In the genomic region with DNA sequence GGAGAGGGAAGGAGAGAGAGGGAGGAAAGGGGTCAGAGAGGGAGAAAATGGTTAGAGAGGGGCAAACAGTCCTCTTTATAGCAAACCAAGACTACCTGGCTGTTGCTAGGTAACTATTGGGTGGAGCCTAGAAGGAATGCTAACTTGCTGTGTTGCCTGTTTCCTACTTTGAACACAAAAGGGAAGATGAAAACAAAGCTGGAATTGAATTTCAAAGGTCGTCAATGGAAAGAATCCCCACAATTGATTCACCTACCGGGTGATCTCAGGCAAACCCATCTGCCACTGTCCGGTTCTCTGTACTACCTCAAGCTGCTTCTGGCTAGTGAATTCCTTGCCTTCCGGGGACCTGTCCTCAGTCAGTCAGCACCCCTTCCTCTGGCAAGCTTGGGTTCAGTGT, we compare ENCODE assay signal across 27 mouse cellular contexts. TPM values are rescaled to one million over a fixed set of nuclear protein-coding genes. Genes with fewer than 3 reads are reported as not detected.
"Had no signal": no experiment of that assay in that cellular context is flagged by ENCODE, and none has a peak within 500 bp of the region (broad histone marks: within the 10 kb centered on the region; RNA-seq: fewer than 3 reads in every experiment).

No protein-coding gene starts in this region.

- DNase-seq: gastrocnemius, adult 2 months; gastrocnemius, postnatal 10 days; gastrocnemius, postnatal 25 days; heart, adult 18-20 months; heart, postnatal 10 days; heart, postnatal 4 days; kidney, adult 11 months; kidney, adult 2 months; kidney, adult 9 months; kidney, postnatal 14 days; kidney, postnatal 36 days; layer of hippocampus, adult 9-11 months; layer of hippocampus, postnatal 36 days; left cerebral cortex, postnatal 4 days had no signal

RNA-seq across cellular contexts. Expression of gene Taar5, which starts 7.5 kb away (rescaled TPM):
- total RNA-seq: gastrocnemius, adult 2 months; gastrocnemius, postnatal 10 days; gastrocnemius, postnatal 25 days; gastrocnemius, postnatal 4 days; granulocyte monocyte progenitor cell, adult 5-6 weeks; heart, adult 18-20 months; heart, adult 8-10 months; heart, postnatal 10 days; heart, postnatal 25 days; heart, postnatal 4 days; hindbrain, postnatal 0 days; layer of hippocampus, adult 18-20 months; layer of hippocampus, adult 8-10 months; layer of hippocampus, postnatal 14 days; layer of hippocampus, postnatal 36 days; left cerebral cortex, adult 18-20 months; left cerebral cortex, adult 8-10 months; left cerebral cortex, postnatal 10 days; left cerebral cortex, postnatal 25 days; left cerebral cortex, postnatal 4 days; liver, adult 2 months had no signal

RNA-seq across cellular contexts. Expression of gene Taar6, which starts 7.5 kb away (rescaled TPM):
- total RNA-seq: gastrocnemius, adult 2 months; gastrocnemius, postnatal 10 days; gastrocnemius, postnatal 25 days; gastrocnemius, postnatal 4 days; granulocyte monocyte progenitor cell, adult 5-6 weeks; heart, adult 18-20 months; heart, adult 8-10 months; heart, postnatal 10 days; heart, postnatal 25 days; heart, postnatal 4 days; hindbrain, postnatal 0 days; layer of hippocampus, adult 18-20 months; layer of hippocampus, adult 8-10 months; layer of hippocampus, postnatal 14 days; layer of hippocampus, postnatal 36 days; left cerebral cortex, adult 18-20 months; left cerebral cortex, adult 8-10 months; left cerebral cortex, postnatal 10 days; left cerebral cortex, postnatal 25 days; left cerebral cortex, postnatal 4 days; liver, adult 2 months had no signal

RNA-seq across cellular contexts. Expression of gene Taar7a, which starts 15.3 kb away (rescaled TPM):
- total RNA-seq: gastrocnemius, adult 2 months; gastrocnemius, postnatal 10 days; gastrocnemius, postnatal 25 days; gastrocnemius, postnatal 4 days; granulocyte monocyte progenitor cell, adult 5-6 weeks; heart, adult 18-20 months; heart, adult 8-10 months; heart, postnatal 10 days; heart, postnatal 25 days; heart, postnatal 4 days; hindbrain, postnatal 0 days; layer of hippocampus, adult 18-20 months; layer of hippocampus, adult 8-10 months; layer of hippocampus, postnatal 14 days; layer of hippocampus, postnatal 36 days; left cerebral cortex, adult 18-20 months; left cerebral cortex, adult 8-10 months; left cerebral cortex, postnatal 10 days; left cerebral cortex, postnatal 25 days; left cerebral cortex, postnatal 4 days; liver, adult 2 months had no signal

RNA-seq across cellular contexts. Expression of gene Taar4, which starts 17.7 kb away (rescaled TPM):
- total RNA-seq: gastrocnemius, adult 2 months; gastrocnemius, postnatal 10 days; gastrocnemius, postnatal 25 days; gastrocnemius, postnatal 4 days; granulocyte monocyte progenitor cell, adult 5-6 weeks; heart, adult 18-20 months; heart, adult 8-10 months; heart, postnatal 10 days; heart, postnatal 25 days; heart, postnatal 4 days; hindbrain, postnatal 0 days; layer of hippocampus, adult 18-20 months; layer of hippocampus, adult 8-10 months; layer of hippocampus, postnatal 14 days; layer of hippocampus, postnatal 36 days; left cerebral cortex, adult 18-20 months; left cerebral cortex, adult 8-10 months; left cerebral cortex, postnatal 10 days; left cerebral cortex, postnatal 25 days; left cerebral cortex, postnatal 4 days; liver, adult 2 months had no signal

RNA-seq across cellular contexts. Expression of gene Taar7b, which starts 21.8 kb away (rescaled TPM):
- total RNA-seq: gastrocnemius, adult 2 months; gastrocnemius, postnatal 10 days; gastrocnemius, postnatal 25 days; gastrocnemius, postnatal 4 days; granulocyte monocyte progenitor cell, adult 5-6 weeks; heart, adult 18-20 months; heart, adult 8-10 months; heart, postnatal 10 days; heart, postnatal 25 days; heart, postnatal 4 days; hindbrain, postnatal 0 days; layer of hippocampus, adult 18-20 months; layer of hippocampus, adult 8-10 months; layer of hippocampus, postnatal 14 days; layer of hippocampus, postnatal 36 days; left cerebral cortex, adult 18-20 months; left cerebral cortex, adult 8-10 months; left cerebral cortex, postnatal 10 days; left cerebral cortex, postnatal 25 days; left cerebral cortex, postnatal 4 days; liver, adult 2 months had no signal
